Mouse (Mus musculus): Measurements from ENCODE around the gene Scn2b. TPM values are rescaled to one million over a fixed set of nuclear protein-coding genes. Genes with fewer than 3 reads are reported as not detected.

Scn2b gene
- polyA plus RNA-seq, 1 experiment from 2014 or later, result 3.0 TPM

DNA sequence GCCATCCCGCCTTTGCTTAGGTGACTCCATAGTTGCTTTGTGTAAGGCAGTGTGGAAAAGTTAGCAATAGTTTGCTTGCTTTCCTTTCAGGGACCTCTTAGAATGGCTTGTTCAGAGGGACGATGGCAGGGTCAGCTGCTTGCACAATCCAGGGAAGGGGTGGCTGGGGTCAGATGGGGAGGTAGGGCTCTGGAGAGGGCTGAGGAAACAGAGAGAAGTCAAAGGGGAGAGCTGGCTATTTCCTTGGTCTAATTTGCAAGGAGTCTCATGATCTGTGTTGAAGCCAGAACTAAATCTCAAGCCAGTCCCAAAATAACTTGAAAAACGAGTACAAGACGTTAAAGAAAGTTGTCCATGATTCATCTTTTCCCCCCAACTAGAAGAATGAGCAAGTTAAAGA, 24.9 kb upstream of the Scn2b start:
- no peaks in the 10 kb centered on the region for H3K9me3 ChIP-seq (replicated peaks; ENCODE audit: control insufficient read depth, low read length)
- no peaks in the 10 kb centered on the region for H3K27me3 ChIP-seq (replicated peaks; ENCODE audit: control insufficient read depth, insufficient read depth, low read length)
- no peak overlapping the region for H3K4me2 ChIP-seq (ENCODE audit: low read length)
- no peaks in the 10 kb centered on the region for H3K4me1 ChIP-seq (ENCODE audit: control insufficient read depth, insufficient read depth, low read length)
- WGBS, result 76% methylated on average over 4 of the region's 4 CpGs
- DNase-seq (ENCODE audit: low spot score) (no peak), ATAC-seq (no peak)
- no peak overlapping the region for H3K4me3 ChIP-seq (ENCODE audit: low read depth, low read length)
- H3K36me3 ChIP-seq (ENCODE audit: control insufficient read depth, insufficient read depth, low read length), result no peaks in the 10 kb centered on the region
- H3K9ac ChIP-seq (ENCODE audit: low read length), result no peak overlapping the region
- no peak overlapping the region for H3K27ac ChIP-seq (ENCODE audit: low read depth, low read length)

DNA sequence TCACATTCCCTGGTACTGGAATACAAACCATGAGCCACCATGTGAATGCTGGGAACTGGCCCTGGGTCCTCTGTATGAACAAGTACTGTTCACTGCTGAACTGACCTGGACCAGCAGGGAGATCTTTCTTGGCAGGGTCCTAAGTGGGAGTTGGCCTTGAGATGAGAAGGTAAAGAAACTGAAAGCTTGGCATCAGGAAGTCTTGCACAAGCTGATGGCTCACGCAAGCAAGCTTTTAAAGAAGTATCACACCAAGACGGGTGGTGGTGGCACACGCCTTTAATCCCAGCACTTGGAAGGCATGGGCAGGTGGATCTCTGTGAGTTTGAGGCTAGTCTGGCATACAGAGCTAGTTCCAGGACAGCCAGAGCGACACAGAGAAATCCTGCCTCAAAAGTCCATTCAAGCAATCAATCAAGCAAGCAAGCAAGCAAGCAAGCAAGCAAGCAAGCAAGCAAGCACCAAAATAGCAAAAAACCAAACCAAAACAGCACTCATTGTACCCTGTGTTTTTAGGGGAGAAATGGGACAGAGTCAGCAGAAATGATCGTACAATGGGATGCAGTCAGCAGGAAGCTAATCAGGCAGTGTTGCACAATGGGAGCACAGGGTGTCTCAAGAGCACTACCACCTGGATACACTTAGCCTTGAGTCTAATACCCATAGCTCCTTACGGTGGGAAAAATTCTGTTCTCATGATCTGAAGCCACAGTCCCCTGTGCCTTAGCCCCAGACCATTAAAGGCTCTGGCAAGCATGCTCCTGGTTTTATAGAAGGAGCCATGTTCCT, 22.2 kb upstream of the Scn2b start:
- Histone ChIP-seq H3K36me3 (ENCODE audit: control insufficient read depth, insufficient read depth, low read length) (no peaks in the 10 kb centered on the region), H3K4me1 (ENCODE audit: control insufficient read depth, insufficient read depth, low read length) (no peaks in the 10 kb centered on the region), H3K4me3 (ENCODE audit: low read depth, low read length) (no peak overlapping the region), H3K4me2 (ENCODE audit: low read length) (no peak overlapping the region), H3K27me3 (replicated peaks; ENCODE audit: control insufficient read depth, insufficient read depth, low read length) (no peaks in the 10 kb centered on the region), H3K27ac (ENCODE audit: low read depth, low read length) (no peak overlapping the region), H3K9ac (ENCODE audit: low read length) (no peak overlapping the region), H3K9me3 (replicated peaks; ENCODE audit: control insufficient read depth, low read length) (no peaks in the 10 kb centered on the region)
- ATAC-seq (no peak), DNase-seq (ENCODE audit: low spot score) (no peak)
- 77% methylated on average over 6 of the region's 6 CpGs for WGBS

DNA sequence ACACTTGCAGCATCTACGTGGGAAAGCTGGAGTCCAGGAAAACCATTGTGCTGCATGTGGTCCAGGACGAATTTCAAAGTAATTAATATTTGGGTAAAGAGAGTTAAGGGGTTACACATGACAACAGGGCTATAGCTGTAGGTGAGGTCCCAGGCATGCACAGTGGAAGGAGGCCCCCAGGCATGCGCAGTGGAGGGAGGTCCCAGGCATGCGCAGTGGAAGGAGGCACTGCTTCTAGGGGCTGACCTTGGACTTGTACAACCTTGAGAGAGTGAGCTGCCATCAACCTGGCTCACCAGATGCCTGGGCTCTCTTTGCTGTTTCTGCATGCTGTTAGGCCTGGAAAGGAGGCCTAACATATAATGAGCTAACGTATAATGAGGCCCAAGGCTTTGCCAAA, 19.7 kb upstream of the Scn2b start:
- 83% methylated on average over 5 of the region's 5 CpGs for WGBS
- Histone ChIP-seq H3K4me2 (ENCODE audit: low read length) (no peak overlapping the region), H3K36me3 (ENCODE audit: control insufficient read depth, insufficient read depth, low read length) (no peaks in the 10 kb centered on the region), H3K4me1 (ENCODE audit: control insufficient read depth, insufficient read depth, low read length) (no peaks in the 10 kb centered on the region), H3K27me3 (replicated peaks; ENCODE audit: control insufficient read depth, insufficient read depth, low read length) (no peaks in the 10 kb centered on the region), H3K9me3 (replicated peaks; ENCODE audit: control insufficient read depth, low read length) (no peaks in the 10 kb centered on the region), H3K4me3 (ENCODE audit: low read depth, low read length) (no peak overlapping the region), H3K9ac (ENCODE audit: low read length) (no peak overlapping the region), H3K27ac (ENCODE audit: low read depth, low read length) (no peak overlapping the region)
- no peak for DNase-seq (ENCODE audit: low spot score)
- ATAC-seq, result no peak

DNA sequence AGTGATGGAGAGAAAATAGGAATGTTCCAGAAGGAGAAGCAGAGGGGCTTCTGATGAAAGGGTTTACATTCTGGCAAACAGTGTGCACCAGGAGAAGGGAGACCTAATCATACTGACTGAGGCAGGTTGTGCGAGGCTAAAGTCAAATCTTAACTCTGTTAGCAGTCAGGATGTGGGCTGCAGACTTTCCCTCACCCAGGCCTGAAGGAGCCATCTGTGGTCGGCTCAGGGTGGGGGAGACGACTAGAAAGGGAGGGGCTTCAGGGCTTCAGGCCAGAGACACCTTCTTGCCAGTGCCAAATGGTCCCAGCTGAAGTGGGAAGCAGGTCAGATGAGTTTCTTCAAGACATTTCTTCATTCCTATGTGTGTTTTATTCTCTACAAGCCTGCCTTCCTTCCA, 19.2 kb upstream of the Scn2b start:
- DNase-seq (ENCODE audit: low spot score) (no peak), ATAC-seq (no peak)
- H3K36me3 ChIP-seq (ENCODE audit: control insufficient read depth, insufficient read depth, low read length), result no peaks in the 10 kb centered on the region
- no peaks in the 10 kb centered on the region for H3K9me3 ChIP-seq (replicated peaks; ENCODE audit: control insufficient read depth, low read length)
- H3K4me2 ChIP-seq (ENCODE audit: low read length), result no peak overlapping the region
- no peak overlapping the region for H3K4me3 ChIP-seq (ENCODE audit: low read depth, low read length)
- H3K27me3 ChIP-seq (replicated peaks; ENCODE audit: control insufficient read depth, insufficient read depth, low read length), result no peaks in the 10 kb centered on the region
- no peaks in the 10 kb centered on the region for H3K4me1 ChIP-seq (ENCODE audit: control insufficient read depth, insufficient read depth, low read length)
- no peak overlapping the region for H3K27ac ChIP-seq (ENCODE audit: low read depth, low read length)
- 66% methylated on average over 3 of the region's 3 CpGs for WGBS
- H3K9ac ChIP-seq (ENCODE audit: low read length), result no peak overlapping the region

DNA sequence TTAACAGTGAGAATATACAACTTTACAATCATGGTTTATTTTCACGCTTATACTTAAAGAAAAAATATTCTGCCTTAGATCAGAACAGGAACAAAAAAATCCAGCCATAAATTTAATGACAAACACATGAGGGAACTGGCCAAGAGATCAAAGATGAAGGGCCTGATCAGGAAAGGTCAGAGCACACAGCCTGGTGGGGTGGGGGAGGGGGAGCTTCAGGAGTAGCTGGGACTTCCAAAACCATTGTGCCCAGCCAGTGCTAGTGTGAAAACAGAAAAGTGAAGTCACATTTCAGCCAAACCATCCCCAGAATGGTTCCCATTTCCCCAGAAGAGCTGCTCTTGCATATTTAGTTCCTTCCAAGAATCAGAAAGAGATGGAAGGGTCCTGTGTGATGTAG, 15.1 kb upstream of the Scn2b start:
- 97% methylated on average over 1 of the region's 1 CpGs for WGBS

DNA sequence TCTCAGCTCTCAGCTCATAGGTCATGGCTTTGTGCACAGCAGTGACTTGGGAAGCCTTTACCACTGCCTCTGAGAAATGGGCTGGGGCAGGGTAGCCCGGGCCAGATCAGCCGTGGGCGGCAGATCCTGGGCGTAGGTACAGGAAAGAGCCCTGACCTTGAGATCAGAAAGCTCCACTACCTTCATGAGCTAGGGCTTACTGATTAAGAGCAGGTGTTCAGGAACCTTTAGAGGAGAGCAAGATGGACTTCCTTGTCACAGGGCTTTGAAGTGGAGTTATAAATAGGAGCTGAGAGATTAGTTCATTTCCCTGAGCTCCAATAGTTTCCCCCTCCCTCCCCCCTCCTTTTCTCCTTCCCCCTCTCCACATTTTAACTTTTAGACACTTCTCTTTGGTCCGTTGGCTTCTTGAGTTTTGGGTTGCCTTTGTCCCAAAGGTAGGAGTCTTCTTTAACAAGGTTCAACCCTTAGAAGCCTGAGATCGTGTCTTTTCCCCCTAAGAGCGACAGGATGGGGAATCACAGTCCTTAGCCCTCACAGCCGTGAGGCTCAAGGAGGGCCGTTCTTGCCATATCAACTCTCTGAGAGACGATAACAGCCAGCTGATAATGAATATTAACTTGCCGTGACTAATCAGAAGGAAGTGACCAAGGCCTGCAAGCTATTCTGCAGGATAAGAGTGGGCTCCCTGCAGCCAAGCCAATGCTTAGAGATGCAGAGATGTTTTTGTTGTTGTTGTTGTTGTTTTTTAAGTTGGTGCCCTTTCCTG, 14.2 kb upstream of the Scn2b start:
- 84% methylated on average over 11 of the region's 11 CpGs for WGBS
- ATAC-seq, result no peak
- H3K27me3 ChIP-seq (replicated peaks; ENCODE audit: control insufficient read depth, insufficient read depth, low read length), result no peaks in the 10 kb centered on the region
- DNase-seq (ENCODE audit: low spot score), result no peak
- H3K4me1 ChIP-seq (ENCODE audit: control insufficient read depth, insufficient read depth, low read length), result no peaks in the 10 kb centered on the region
- H3K4me2 ChIP-seq (ENCODE audit: low read length), result no peak overlapping the region
- H3K36me3 ChIP-seq (ENCODE audit: control insufficient read depth, insufficient read depth, low read length), result no peaks in the 10 kb centered on the region
- no peak overlapping the region for H3K4me3 ChIP-seq (ENCODE audit: low read depth, low read length)
- no peak overlapping the region for H3K27ac ChIP-seq (ENCODE audit: low read depth, low read length)
- H3K9me3 ChIP-seq (replicated peaks; ENCODE audit: control insufficient read depth, low read length), result no peaks in the 10 kb centered on the region
- H3K9ac ChIP-seq (ENCODE audit: low read length), result no peak overlapping the region

More for the DNA sequence above, 15.1 kb upstream of the Scn2b start:
- no peak overlapping the region for H3K9ac ChIP-seq (ENCODE audit: low read length)
- H3K27ac ChIP-seq (ENCODE audit: low read depth, low read length), result no peak overlapping the region
- H3K4me1 ChIP-seq (ENCODE audit: control insufficient read depth, insufficient read depth, low read length), result no peaks in the 10 kb centered on the region
- H3K36me3 ChIP-seq (ENCODE audit: control insufficient read depth, insufficient read depth, low read length), result no peaks in the 10 kb centered on the region
- ATAC-seq (no peak), DNase-seq (ENCODE audit: low spot score) (no peak)
- no peak overlapping the region for H3K4me3 ChIP-seq (ENCODE audit: low read depth, low read length)
- no peaks in the 10 kb centered on the region for H3K27me3 ChIP-seq (replicated peaks; ENCODE audit: control insufficient read depth, insufficient read depth, low read length)
- no peaks in the 10 kb centered on the region for H3K9me3 ChIP-seq (replicated peaks; ENCODE audit: control insufficient read depth, low read length)
- H3K4me2 ChIP-seq (ENCODE audit: low read length), result no peak overlapping the region

DNA sequence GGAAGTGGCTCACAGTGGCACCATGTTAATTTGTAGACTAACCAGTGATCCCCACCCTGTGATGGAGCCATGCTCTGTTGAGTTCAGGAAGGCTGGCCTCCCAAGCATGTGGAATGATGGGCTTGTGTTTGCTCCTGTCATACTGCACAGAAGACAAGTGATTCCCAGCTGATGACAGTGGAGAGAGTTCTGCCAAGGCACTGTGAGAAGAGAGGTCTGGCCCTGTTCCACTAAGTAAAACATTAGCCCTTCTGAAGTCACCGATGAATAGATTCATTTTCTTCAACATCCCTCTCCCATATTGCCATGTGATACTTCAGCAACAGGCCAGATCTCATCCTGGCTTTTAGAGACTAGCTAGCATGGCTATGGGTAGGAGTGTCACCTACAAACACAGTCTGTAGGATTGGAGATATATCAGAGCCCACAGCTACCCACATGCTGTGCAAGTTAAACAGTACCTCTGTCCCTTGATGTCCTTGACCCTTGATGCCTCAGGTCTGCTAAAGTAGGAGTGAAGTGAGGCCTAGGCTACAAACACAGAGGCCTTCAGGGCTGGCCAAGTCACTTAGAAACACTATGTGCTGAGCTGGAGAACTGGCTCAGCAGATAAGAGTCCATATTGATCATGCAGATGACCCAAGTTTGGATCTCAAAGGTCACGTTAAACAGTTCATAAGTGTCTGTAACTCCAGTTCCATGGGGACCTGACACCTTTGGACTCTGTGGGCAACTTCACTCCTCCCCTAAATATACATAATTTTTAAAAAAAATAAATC, 11.8 kb upstream of the Scn2b start:
- no peak overlapping the region for H3K27ac ChIP-seq (ENCODE audit: low read depth, low read length)
- no peak overlapping the region for H3K4me2 ChIP-seq (ENCODE audit: low read length)
- no peaks in the 10 kb centered on the region for H3K27me3 ChIP-seq (replicated peaks; ENCODE audit: control insufficient read depth, insufficient read depth, low read length)
- H3K4me1 ChIP-seq (ENCODE audit: control insufficient read depth, insufficient read depth, low read length), result no peaks in the 10 kb centered on the region
- no peak for DNase-seq (ENCODE audit: low spot score)
- no peaks in the 10 kb centered on the region for H3K36me3 ChIP-seq (ENCODE audit: control insufficient read depth, insufficient read depth, low read length)
- H3K4me3 ChIP-seq (ENCODE audit: low read depth, low read length), result no peak overlapping the region
- ATAC-seq, result no peak
- 91% methylated on average over 2 of the region's 2 CpGs for WGBS
- no peak overlapping the region for H3K9ac ChIP-seq (ENCODE audit: low read length)
- H3K9me3 ChIP-seq (replicated peaks; ENCODE audit: control insufficient read depth, low read length), result no peaks in the 10 kb centered on the region

DNA sequence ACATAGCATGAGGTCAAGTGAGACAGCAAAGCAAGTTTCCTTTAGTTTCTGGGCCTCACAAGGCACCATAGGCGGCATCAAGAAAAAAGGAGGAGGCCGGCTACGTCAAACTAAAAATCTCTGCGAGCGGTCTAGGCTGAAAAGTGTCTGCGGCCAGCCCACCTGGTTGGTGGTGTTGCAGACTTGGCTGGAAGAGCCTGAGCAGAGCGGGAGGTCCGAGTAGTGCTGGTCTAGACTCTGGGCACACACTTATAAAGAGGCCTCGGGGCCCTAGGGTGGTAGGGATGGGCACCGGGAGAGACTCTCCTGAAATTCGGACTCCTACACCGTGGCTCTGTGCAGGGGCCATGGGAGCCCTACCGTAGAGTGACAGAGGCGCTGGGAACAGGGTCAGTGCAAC, 1.9 kb upstream of the Scn2b start:
- no peaks in the 10 kb centered on the region for H3K27me3 ChIP-seq (replicated peaks; ENCODE audit: control insufficient read depth, insufficient read depth, low read length)
- peak overlapping the region; percentile 59 for H3K4me2 ChIP-seq (ENCODE audit: low read length)
- DNase-seq (ENCODE audit: low spot score), result peak; percentile 84
- no peaks in the 10 kb centered on the region for H3K36me3 ChIP-seq (ENCODE audit: control insufficient read depth, insufficient read depth, low read length)
- peaks cover 9% of the 10 kb centered on the region; the same call in 1 of the 2 replicates for H3K4me1 ChIP-seq (ENCODE audit: control insufficient read depth, insufficient read depth, low read length)
- ATAC-seq, result 0 out of 2 replicates have a peak, but pooled peaks have one; percentile 48
- 1% methylated on average over 14 of the region's 14 CpGs for WGBS
- peak overlapping the region; percentile 33 for H3K4me3 ChIP-seq (ENCODE audit: low read depth, low read length)
- no peak overlapping the region for H3K27ac ChIP-seq (ENCODE audit: low read depth, low read length)
- peak overlapping the region; percentile 40; the same call in 1 of the 2 replicates for H3K9ac ChIP-seq (ENCODE audit: low read length)
- no peaks in the 10 kb centered on the region for H3K9me3 ChIP-seq (replicated peaks; ENCODE audit: control insufficient read depth, low read length)
